Mouse (Mus musculus) E14TG2a.4 (cell line): Measurements from ENCODE around the gene Rab31.

Experiments used
- CTCF ChIP-seq: conservative IDR thresholded peaks from 2 replicates; pipeline ENCODE4 v1.5.1; 2014; ENCODE audit warnings: low read length
- POU5F1 ChIP-seq: IDR thresholded peaks from 2 replicates; pipeline ENCODE4 v1.6.1; 2014; ENCODE audit warnings: low read length, borderline replicate concordance

GRCm38 (mm10) chr17:65729945-65730741 lies 42.4 kb downstream of the Rab31 start:
- TF ChIP-seq CTCF (no peak), POU5F1 (no peak)
